Mouse (Mus musculus): ENCODE measurements around the gene Notch4.

Notch4 gene

GRCm38 (mm10) chr17:34593752-34594525 is 29.9 kb downstream of the Notch4 start:
- Histone ChIP-seq H3K27me3 (ENCODE audit: control insufficient read depth, insufficient read depth, low read length, poor library complexity, severe bottlenecking) (0 out of 2 replicates have a peak, but pooled peaks cover 2% of the 10 kb centered on the region), H3K36me3 (ENCODE audit: control insufficient read depth, insufficient read depth, low read length, poor library complexity, severe bottlenecking) (peaks cover 8% of the 10 kb centered on the region)
- no peak for DNase-seq (ENCODE audit: low read depth, low spot score)

- Histone ChIP-seq H3K27me3 (ENCODE audit: control insufficient read depth, insufficient read depth, low read length, poor library complexity, severe bottlenecking) (0 out of 2 replicates have a peak, but pooled peaks cover 2% of the 10 kb centered on the region), H3K36me3 (ENCODE audit: control insufficient read depth, insufficient read depth, low read length, poor library complexity, severe bottlenecking) (peaks cover 13% of the 10 kb centered on the region)
- DNase-seq (ENCODE audit: low read depth, low spot score): no peak
Measured at GRCm38 (mm10) chr17:34596098-34596497, 32.0 kb downstream of the Notch4 start.

- no peaks in the 10 kb centered on the region for H3K27me3 ChIP-seq (ENCODE audit: control insufficient read depth, insufficient read depth, low read length, poor library complexity, severe bottlenecking)
- no peak for DNase-seq (ENCODE audit: low read depth, low spot score)
Measured at GRCm38 (mm10) chr17:34597566-34598095, 33.6 kb downstream of the Notch4 start, which contains the start of gene Ager. TSS of gene Ager (plus strand) at chr17:34597862.

GRCm38 (mm10) chr17:34599891-34600290 is 35.8 kb downstream of the Notch4 start:
- Histone ChIP-seq H3K36me3 (ENCODE audit: control insufficient read depth, insufficient read depth, low read length, poor library complexity, severe bottlenecking) (peaks cover 9% of the 10 kb centered on the region; the same call in 1 of the 2 replicates), H3K27me3 (ENCODE audit: control insufficient read depth, insufficient read depth, low read length, poor library complexity, severe bottlenecking) (no peaks in the 10 kb centered on the region)
- DNase-seq (ENCODE audit: low read depth, low spot score): no peak

More at GRCm38 (mm10) chr17:34597566-34598095, 33.6 kb downstream of the Notch4 start, which contains the start of gene Ager:
- H3K36me3 ChIP-seq (ENCODE audit: control insufficient read depth, insufficient read depth, low read length, poor library complexity, severe bottlenecking): peaks cover 13% of the 10 kb centered on the region; the same call in 1 of the 2 replicates

GRCm38 (mm10) chr17:34601796-34602195 is 37.7 kb downstream of the Notch4 start:
- H3K36me3 ChIP-seq (ENCODE audit: control insufficient read depth, insufficient read depth, low read length, poor library complexity, severe bottlenecking): peaks cover 6% of the 10 kb centered on the region; the same call in 1 of the 2 replicates
- DNase-seq (ENCODE audit: low read depth, low spot score): no peak

GRCm38 (mm10) chr17:34603375-34604060 is 39.5 kb downstream of the Notch4 start, which contains the start of gene Rnf5:
TSS of gene Rnf5 (minus strand) at chr17:34603690.
- H3K27me3 ChIP-seq (ENCODE audit: control insufficient read depth, insufficient read depth, low read length, poor library complexity, severe bottlenecking): no peaks in the 10 kb centered on the region
- peak; percentile 100 for DNase-seq (ENCODE audit: low read depth, low spot score)
- H3K36me3 ChIP-seq (ENCODE audit: control insufficient read depth, insufficient read depth, low read length, poor library complexity, severe bottlenecking): peaks cover 6% of the 10 kb centered on the region; the same call in 1 of the 2 replicates

More at GRCm38 (mm10) chr17:34601796-34602195, 37.7 kb downstream of the Notch4 start:
- no peaks in the 10 kb centered on the region for H3K27me3 ChIP-seq (ENCODE audit: control insufficient read depth, insufficient read depth, low read length, poor library complexity, severe bottlenecking)

GRCm38 (mm10) chr17:34604061-34604508 is 40.0 kb downstream of the Notch4 start, which contains the start of gene Agpat1:
TSS of gene Agpat1 (plus strand) at chr17:34604262.
- Histone ChIP-seq H3K36me3 (ENCODE audit: control insufficient read depth, insufficient read depth, low read length, poor library complexity, severe bottlenecking) (peaks cover 6% of the 10 kb centered on the region; the same call in 1 of the 2 replicates), H3K27me3 (ENCODE audit: control insufficient read depth, insufficient read depth, low read length, poor library complexity, severe bottlenecking) (no peaks in the 10 kb centered on the region)
- peak; percentile 99 for DNase-seq (ENCODE audit: low read depth, low spot score)

- Histone ChIP-seq H3K27me3 (ENCODE audit: control insufficient read depth, insufficient read depth, low read length, poor library complexity, severe bottlenecking) (no peaks in the 10 kb centered on the region), H3K36me3 (ENCODE audit: control insufficient read depth, insufficient read depth, low read length, poor library complexity, severe bottlenecking) (peaks cover 6% of the 10 kb centered on the region; the same call in 1 of the 2 replicates)
- no peak for DNase-seq (ENCODE audit: low read depth, low spot score)
Measured at GRCm38 (mm10) chr17:34604511-34605237, 40.6 kb downstream of the Notch4 start.

GRCm38 (mm10) chr17:34605609-34606008 is 41.5 kb downstream of the Notch4 start:
- Histone ChIP-seq H3K36me3 (ENCODE audit: control insufficient read depth, insufficient read depth, low read length, poor library complexity, severe bottlenecking) (0 out of 2 replicates have a peak, but pooled peaks cover 3% of the 10 kb centered on the region), H3K27me3 (ENCODE audit: control insufficient read depth, insufficient read depth, low read length, poor library complexity, severe bottlenecking) (no peaks in the 10 kb centered on the region)
- DNase-seq (ENCODE audit: low read depth, low spot score): peak; percentile 95

- no peak for DNase-seq (ENCODE audit: low read depth, low spot score)
- Histone ChIP-seq H3K36me3 (ENCODE audit: control insufficient read depth, insufficient read depth, low read length, poor library complexity, severe bottlenecking) (0 out of 2 replicates have a peak, but pooled peaks cover 1% of the 10 kb centered on the region), H3K27me3 (ENCODE audit: control insufficient read depth, insufficient read depth, low read length, poor library complexity, severe bottlenecking) (no peaks in the 10 kb centered on the region)
Measured at GRCm38 (mm10) chr17:34606186-34607039, 42.3 kb downstream of the Notch4 start.

GRCm38 (mm10) chr17:34607997-34608396 is 43.9 kb downstream of the Notch4 start:
- no peak for DNase-seq (ENCODE audit: low read depth, low spot score)
- no peaks in the 10 kb centered on the region for H3K27me3 ChIP-seq (ENCODE audit: control insufficient read depth, insufficient read depth, low read length, poor library complexity, severe bottlenecking)
- peaks cover 3% of the 10 kb centered on the region; the same call in 1 of the 2 replicates for H3K36me3 ChIP-seq (ENCODE audit: control insufficient read depth, insufficient read depth, low read length, poor library complexity, severe bottlenecking)

- no peak for DNase-seq (ENCODE audit: low read depth, low spot score)
- H3K36me3 ChIP-seq (ENCODE audit: control insufficient read depth, insufficient read depth, low read length, poor library complexity, severe bottlenecking): peaks cover 3% of the 10 kb centered on the region; the same call in 1 of the 2 replicates
- H3K27me3 ChIP-seq (ENCODE audit: control insufficient read depth, insufficient read depth, low read length, poor library complexity, severe bottlenecking): no peaks in the 10 kb centered on the region
Measured at GRCm38 (mm10) chr17:34611050-34611449, 47.0 kb downstream of the Notch4 start.

- peaks cover 3% of the 10 kb centered on the region; the same call in 1 of the 2 replicates for H3K36me3 ChIP-seq (ENCODE audit: control insufficient read depth, insufficient read depth, low read length, poor library complexity, severe bottlenecking)
- DNase-seq (ENCODE audit: low read depth, low spot score): no peak
- no peaks in the 10 kb centered on the region for H3K27me3 ChIP-seq (ENCODE audit: control insufficient read depth, insufficient read depth, low read length, poor library complexity, severe bottlenecking)
Measured at GRCm38 (mm10) chr17:34613054-34613645, 49.1 kb downstream of the Notch4 start.
